Mouse (Mus musculus) heart, postnatal 0 days (tissue): ENCODE measurements around the gene Tppp.
"Not testable (repeated sequence)": the region's sequence is repeated elsewhere in the genome, so short reads cannot be mapped to it uniquely, and the experiment has no call there.

Experiments
- CTCF ChIP-seq: IDR thresholded peaks from 2 replicates; pipeline ENCODE4 v1.5.1; 2016; ENCODE audit warnings: antibody characterized with exemption, control low read depth, low read depth
- EP300 ChIP-seq: IDR thresholded peaks from 2 replicates; pipeline ENCODE4 v1.6.1; 2016; ENCODE audit warnings: antibody characterized with exemption, low read depth

GRCm38 (mm10) chr13:74019006-74019405 is 9.8 kb downstream of the Tppp start:
- not testable (repeated sequence) for TF ChIP-seq CTCF, EP300
